Mouse (Mus musculus) retina, postnatal 1 day (tissue): ENCODE measurements around the gene Shisa3.

Source experiments
- DNase-seq: peaks from one replicate; pipeline ENCODE4 v3.0.0-alpha.2; 2012

Gene Shisa3

DNA sequence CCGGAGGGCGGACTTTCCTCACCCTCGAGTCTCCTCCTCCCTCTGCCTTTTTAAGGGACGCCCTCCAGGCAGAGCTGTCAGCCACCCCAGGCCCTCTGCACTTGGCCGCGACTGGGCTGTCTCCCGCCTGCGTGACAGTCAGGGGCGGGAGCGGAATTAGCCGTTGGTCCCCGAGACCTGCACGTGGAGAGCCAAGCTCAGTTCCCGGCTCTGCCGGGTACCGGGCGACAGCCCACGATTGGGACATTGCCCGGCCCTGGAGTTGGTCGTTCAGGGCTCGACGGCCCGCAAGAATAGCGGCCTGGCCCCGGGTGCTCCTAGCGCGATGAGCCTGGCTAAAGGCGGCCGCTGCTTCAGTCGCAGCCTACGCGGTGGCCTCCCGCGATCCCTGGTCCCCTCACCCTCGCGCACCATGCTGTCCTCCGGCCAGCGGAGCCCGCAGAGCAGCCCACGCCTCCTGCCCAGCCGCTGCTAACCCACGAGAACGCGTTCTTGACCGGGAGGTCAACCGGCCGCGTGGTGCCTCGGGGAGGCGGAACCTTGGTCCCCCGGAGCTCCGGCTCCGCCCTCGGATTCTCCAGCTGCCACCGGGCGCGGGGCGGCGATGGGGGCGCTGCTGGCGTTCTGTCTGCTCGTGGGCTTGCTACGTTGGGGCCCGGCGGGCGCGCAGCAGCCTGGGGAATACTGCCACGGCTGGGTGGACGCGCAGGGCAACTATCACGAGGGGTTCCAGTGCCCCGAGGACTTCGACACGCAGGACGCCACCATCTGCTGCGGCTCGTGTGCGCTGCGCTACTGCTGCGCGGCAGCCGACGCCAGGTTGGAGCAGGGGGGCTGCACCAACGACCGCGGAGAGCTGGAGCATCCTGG lies at the start of gene Shisa3:
Gene Shisa3, plus strand, starts transcription at position 79 of the 870 bp plus-strand sequence.
- peak; percentile 83 for DNase-seq

GRCm38 (mm10) chr5:67558644-67559043 lies 49.0 kb upstream of the Shisa3 start:
- no peak for DNase-seq

DNA sequence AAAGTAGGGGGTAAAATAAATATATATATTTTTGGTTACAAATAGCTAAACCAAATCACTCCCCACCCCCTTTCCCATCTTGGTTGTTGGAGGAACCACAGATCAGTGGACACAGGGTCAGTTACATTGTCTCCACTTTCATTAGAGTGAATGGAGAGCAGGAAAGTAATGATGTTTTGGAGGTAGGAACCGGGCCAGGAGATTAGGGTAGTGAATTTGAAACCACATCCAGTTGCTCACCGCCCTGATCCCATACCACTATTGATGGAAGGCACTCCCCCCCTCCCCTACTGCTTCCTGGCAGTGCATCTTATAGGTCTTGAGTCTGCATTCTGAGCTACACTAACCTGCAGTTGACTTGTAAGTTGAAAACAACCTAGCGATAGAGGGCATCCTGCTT lies 48.6 kb upstream of the Shisa3 start:
- no peak for DNase-seq

DNA sequence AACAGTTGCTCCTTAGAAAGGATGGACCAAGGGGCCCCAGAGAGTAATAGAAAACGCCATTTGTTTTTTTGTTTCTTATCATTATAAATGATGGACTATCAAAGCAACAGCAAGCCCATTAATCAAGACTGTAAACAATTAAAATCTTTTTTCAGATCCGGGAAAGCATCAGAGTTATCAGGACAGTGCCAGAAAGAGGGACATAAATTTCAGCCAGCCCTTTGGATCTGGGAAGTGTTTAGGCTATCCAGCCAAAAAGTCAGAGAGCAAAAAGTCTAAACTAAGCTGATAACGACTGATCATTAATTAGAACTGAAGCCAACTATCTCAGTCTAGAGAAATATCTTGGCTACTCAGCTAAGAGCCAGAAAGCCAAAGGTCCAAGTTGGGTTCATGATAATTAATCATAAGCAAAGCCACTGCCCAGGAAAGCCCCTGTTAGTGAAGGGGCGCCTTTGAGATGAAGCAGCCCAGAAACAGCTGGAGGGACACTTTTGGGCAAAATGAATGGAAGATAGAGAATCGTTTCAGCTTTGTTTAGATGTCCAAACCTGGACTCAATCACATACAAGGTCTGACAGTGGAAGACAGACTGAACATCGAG lies 35.0 kb upstream of the Shisa3 start:
- DNase-seq: no peak

DNA sequence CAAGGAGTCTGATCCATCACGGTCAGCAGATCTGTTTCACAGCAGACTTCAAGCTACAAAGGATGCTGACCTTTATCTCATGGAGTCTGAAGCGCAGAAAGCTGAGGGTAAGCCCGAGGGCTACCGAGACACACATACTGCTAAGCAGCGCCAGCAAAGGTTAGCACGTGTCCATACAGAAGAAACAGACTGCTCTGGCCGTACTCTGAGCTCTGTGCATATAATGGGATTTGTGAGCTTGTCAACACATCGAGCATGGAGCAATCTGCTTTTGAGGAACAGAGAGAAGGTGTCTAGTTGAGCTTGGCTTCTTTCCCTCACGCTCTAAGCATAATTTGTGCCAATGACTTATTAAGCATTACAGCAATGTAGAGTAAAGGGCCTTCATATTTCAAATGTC lies 33.6 kb upstream of the Shisa3 start:
- no peak for DNase-seq

DNA sequence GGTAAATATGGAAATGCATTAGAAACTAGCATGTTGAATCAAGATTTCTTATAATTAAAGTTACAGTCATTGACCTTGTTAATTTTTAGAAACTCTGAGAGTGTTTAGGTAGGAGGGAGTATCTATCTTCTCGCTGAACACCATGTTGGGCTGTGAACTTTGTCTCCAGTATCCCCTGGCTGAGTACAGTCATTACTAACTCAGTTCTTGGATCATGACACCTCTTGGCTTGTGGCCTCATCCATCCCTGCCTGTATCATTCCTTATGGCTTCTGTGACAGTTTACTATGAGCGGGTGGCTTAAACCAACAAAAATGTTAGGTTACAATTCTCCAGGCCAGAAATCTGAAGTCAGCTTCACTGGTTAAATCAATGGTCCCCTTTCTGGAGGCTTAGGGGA lies 32.0 kb upstream of the Shisa3 start:
- no peak for DNase-seq

DNA sequence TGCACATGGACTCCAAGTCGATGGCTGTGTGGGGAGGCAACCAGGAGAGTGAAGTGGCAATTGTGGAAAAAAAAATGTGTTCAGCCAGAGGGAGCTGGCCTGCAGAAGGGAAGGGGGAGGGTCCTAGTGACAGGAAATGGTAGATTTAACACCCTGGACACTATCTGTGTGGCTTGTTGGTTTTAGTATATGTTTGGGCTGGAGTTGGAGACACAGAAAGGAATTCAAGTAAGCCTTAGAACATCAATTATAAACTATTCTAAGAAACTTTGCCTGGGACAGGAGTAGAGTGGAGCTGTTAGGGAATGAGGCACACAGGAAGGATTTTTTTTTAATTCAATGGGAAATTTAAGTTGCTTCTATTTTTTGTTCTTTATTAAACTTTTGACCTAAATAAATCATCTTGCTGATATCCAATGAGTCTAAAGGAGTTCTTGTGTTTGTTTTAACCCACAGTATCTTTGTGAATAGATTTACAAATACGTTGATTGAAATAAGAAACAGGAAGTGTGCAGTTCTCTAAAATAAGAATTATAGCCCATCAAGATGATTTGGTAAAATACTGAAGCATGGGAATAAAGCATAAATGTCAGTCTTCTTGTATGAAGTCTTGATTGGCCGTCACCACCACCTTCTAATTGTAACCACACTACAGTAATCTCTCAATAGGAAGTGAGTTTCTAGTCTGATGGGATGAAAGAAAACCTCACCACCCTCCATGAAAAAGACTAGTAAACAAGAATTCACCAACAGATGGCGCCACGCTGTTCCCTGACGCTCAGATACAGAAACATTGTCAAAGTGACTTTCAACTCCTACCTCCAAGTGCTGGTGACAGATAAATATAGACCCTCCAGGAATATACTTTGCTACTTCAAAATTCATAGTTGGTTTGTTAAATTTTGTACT lies 27.7 kb upstream of the Shisa3 start:
- no peak for DNase-seq

DNA sequence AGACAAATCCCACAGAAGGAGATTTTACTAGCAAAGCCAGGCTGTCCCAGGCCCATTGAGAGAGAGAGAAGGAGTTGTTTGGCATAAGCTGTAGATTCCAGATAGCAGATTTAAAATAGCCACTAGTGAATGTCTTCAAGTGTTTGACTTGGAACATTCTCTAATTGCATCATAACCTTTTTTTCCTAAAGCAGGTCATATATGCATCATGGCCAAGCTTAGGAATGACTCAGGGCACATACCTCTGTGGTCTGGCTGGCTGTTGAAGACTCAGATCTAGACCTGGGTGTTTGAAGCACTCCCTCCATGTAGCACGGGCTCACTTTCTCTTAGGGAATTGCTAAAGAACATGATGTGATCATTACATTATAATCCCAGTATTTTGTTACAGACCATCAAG lies 12.6 kb upstream of the Shisa3 start:
- no peak for DNase-seq

DNA sequence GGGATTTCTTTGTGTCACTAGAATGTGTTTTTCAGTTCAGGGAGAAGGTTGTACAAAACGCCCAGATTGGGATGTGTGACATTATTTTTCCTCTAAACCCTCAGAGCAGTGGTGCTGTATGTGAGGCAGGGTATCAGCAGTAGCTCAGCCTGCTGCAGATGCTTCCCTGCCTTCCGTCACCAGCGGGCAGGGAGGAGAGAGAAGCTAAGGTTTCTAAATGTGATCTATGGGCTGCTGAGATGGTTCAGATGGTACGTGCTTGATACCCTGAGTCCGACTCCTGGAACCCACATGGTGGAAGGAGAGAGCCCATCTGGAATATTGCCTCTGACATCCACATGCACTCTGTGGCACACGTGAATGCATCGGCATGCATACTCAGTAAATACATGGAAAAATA lies 12.1 kb upstream of the Shisa3 start:
- DNase-seq: no peak

DNA sequence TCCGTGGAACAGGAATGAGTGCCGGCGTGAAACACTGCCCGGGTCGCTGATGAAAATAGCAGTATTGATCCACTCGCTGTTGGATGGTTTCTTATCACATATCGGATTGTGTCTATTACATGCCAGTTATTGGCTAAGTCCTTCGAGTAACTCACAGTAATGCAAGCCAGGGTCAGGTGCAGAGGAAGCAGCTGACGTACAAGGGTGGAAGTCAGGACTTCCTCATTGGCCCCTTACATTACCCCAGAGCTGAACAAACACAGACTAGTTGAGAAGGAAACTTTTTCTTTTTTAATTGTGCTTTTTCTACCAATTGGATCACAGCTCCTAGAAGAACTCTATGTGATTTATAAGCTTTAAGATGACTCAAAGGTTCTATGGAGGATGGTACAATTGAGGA lies 7.7 kb upstream of the Shisa3 start:
- no peak for DNase-seq

DNA sequence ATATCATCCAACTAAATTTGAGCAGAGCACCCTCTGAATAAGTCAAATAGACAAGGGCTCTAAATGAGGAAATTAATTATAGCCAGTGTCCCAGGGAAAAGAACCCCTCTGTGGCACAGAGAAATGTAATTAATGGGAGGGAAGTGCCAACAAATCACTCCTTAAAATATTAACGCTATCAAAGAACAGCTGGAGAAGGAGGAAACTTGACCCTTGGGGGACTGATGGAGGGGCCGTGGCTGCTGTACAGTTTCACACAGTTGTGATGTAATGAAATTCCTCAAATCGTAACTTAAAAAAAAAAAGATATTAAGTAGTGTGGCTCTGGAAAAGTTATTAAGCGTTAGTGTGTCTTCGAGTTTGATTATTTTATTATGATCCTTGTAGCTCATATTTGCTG lies 1.7 kb upstream of the Shisa3 start:
- peak; percentile 18 for DNase-seq

- DNase-seq: peak; percentile 65
Observed at GRCm38 (mm10) chr5:67606916-67607803, 522 bp upstream of the Shisa3 start.

GRCm38 (mm10) chr5:67608674-67609519 lies 1.2 kb downstream of the Shisa3 start:
- no peak for DNase-seq

- no peak for DNase-seq
Observed at GRCm38 (mm10) chr5:67609520-67609837, 1.8 kb downstream of the Shisa3 start.

- no peak for DNase-seq
Observed at GRCm38 (mm10) chr5:67621230-67621629, 13.5 kb downstream of the Shisa3 start.

- no peak for DNase-seq
Observed at GRCm38 (mm10) chr5:67628180-67628940, 20.7 kb downstream of the Shisa3 start.

DNA sequence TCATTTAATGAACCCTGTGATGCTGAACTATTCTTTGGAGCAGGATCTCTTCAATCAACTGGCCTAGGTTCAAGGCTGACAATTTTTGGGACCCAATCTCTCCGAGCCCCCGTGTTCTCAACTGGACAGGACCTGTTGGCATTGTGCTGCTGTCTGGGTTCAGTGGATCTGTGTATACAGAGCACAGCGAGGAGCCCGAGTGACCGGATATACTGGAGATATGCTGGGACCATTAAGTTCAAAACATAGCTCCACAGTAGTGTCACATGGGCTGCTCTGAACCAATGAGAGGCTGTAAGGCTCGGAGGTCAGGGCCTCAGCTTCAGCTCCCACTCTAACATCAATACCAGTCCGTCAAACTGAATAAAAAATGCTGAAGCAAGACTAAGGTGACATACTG lies 21.8 kb downstream of the Shisa3 start:
- DNase-seq: no peak

- no peak for DNase-seq
Observed at GRCm38 (mm10) chr5:67629861-67630260, 22.2 kb downstream of the Shisa3 start.

DNA sequence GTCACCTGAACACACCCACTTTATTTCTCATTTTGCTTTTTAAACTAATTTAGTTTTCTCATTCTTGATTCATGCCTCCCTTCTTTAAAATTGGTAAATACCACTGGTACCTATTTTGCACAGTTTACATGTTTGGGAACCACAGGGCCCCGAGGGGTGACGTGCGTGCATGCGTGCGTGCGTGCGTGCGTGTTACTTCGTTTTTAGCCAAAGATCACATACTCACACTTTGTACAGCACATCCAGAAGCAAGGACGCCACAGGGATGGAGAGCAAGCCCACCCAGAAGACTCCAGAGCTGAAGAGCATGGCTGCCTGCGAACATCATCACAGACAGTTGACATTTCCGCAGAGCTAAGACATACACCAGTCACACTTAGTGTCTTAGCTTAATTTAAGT lies 23.6 kb downstream of the Shisa3 start:
- DNase-seq: no peak

GRCm38 (mm10) chr5:67633138-67633782 lies 25.6 kb downstream of the Shisa3 start:
- DNase-seq: peak; percentile 53
